Mouse (Mus musculus) macrophage (primary cell): ENCODE measurements at regions not wholly inside any gene's neighbourhood (a gene's known extent, or its start where the extent isn't known, plus 50 kb on each side); places are given as distances from the start of the nearest gene placed in this dataset.

Experiments used
- H3K27ac ChIP-seq: fragments of 350-480 bp; formaldehyde crosslinking; 2 replicates; pipeline ENCODE4 v1.9.0; 2021
- H3K36me3 ChIP-seq: fragments of 350-480 bp; formaldehyde crosslinking; 2 replicates; pipeline ENCODE4 v1.9.0; 2021; ENCODE audit errors: inconsistent target
- H3K4me3 ChIP-seq: fragments of 350-480 bp; formaldehyde crosslinking; 2 replicates; pipeline ENCODE4 v1.9.0; 2021; ENCODE audit errors: inconsistent target
- H3K79me2 ChIP-seq: fragments of 350-480 bp; formaldehyde crosslinking; 2 replicates; pipeline ENCODE4 v1.9.0; 2021; ENCODE audit errors: inconsistent target
- WGBS: methylation state at CpG from one replicate; pipeline ENCODE4 v1.1.7; 2026; ENCODE audit warnings: inconsistent platforms; ENCODE audit not compliant: missing documents; 5-methylcytosine and 5-hydroxymethylcytosine counted together

- no peaks in the 10 kb centered on the region for H3K79me2 ChIP-seq
- H3K27ac ChIP-seq = peak overlapping the region; percentile 61
- 78% methylated on average over 8 of the region's 8 CpGs for WGBS
- H3K4me3 ChIP-seq = no peak overlapping the region
- H3K36me3 ChIP-seq = no peaks in the 10 kb centered on the region
These were observed 144.6 kb upstream of the Jmjd1c start for GRCm38 (mm10) chr10:66951231-66951822.

DNA sequence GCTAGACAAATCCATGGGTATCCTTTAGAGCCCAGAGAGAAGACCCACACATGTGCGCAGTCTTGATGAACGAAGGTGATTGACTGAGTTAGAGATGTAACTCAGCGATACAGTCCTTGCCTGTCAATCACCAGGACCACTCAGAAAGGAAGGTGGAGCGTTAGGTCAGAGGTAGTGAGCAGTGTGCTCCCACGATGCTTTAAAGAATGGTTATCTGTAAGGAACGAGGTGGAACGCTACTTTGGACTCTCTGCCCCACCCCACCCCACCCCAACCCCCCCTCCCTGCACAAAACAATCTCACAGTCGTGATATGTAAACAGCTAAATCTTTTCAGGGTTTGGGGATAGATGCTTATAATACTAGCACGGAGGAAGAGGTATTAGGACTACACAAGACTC, 144.0 kb upstream of the Jmjd1c start:
- H3K27ac ChIP-seq = no peak overlapping the region
- 96% methylated on average over 5 of the region's 9 CpGs for WGBS

DNA sequence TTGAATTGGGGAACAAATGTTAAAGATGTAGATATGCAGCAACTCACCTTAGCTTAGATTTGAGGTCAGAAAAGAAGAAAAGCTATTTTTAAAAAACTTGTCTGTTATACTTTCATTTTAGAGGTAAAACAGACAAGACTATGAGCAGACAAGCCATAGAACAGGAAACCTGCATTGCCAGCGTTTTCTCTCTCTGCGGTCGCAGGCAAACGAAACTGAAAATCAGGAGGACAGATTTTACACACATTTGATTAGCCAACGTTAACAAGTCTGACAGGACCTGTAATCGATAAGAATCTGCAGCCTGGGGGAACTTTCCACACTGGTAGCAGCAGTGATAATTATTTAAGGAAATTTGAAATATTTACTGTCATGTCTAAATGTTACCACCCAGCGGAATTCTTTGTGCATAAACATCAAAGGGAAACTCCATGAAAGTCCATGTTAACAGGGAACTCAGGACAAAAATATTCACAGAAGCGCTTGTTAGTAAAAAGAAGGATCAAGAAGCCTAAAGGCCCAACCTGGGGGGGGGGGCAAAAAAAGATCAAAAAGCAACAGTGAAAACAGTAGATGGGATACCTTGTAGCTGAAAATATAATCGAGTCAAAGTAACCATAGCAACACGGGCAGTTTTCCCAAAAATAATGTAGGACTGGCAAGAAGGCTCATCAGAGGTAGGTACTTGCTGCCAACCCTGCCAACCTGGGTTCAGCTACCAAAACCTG, 142.5 kb upstream of the Jmjd1c start:
- H3K4me3 ChIP-seq = no peak overlapping the region; the same call in 1 of the 2 replicates
- peak overlapping the region; percentile 71 for H3K27ac ChIP-seq
- no peaks in the 10 kb centered on the region for H3K36me3 ChIP-seq
- no peaks in the 10 kb centered on the region for H3K79me2 ChIP-seq
- WGBS = 26% methylated on average over 10 of the region's 10 CpGs

More for the DNA sequence above, 144.0 kb upstream of the Jmjd1c start:
- H3K79me2 ChIP-seq = no peaks in the 10 kb centered on the region
- no peaks in the 10 kb centered on the region for H3K36me3 ChIP-seq
- no peak overlapping the region for H3K4me3 ChIP-seq

DNA sequence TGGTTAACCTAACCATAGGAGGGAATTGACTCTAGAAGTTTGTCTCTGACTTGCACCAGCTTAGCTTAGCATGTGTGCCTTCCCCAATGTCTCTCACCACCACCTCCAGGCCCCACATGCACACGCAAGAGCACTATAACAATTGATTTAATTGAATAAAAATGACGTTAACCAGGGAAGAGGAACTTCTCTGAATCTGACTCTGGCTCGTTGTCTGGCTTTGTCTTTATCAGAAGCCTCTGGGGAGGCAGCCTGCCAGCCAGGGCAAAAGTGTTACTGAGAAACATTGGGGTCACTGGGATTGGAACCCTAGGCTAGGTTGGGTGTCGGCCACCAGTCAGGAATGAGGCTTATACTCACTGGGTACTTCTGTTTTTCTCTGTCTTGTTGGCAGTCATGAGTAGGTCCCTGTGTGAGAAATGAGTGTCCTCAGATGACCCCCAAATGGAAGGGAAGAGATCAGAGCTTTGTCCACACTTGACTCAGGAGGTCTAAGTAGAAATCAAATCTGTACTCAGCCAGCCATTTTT, 141.9 kb upstream of the Jmjd1c start:
- 19% methylated on average over 4 of the region's 4 CpGs for WGBS

DNA sequence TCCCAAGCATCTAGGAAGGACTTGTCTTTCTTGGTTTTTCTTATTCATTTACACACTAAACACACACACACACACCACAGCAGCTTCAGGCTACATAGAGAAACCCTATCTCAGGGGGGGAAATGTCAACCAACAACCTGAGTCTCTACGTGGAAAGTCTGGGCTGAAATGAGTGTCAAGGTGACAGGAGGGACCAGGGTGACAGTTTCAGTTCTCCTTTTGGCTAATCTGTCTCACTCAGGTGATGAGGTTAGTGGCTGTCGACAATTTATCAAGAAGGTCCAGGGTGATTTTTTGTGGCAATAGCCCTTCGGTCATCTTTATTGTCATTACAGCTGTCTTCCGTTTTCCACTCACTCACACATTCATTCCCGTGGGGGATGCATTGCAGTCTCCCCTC, 140.5 kb upstream of the Jmjd1c start:
- 64% methylated on average over 5 of the region's 5 CpGs for WGBS

More for the DNA sequence above, 141.9 kb upstream of the Jmjd1c start:
- peak overlapping the region; percentile 71 for H3K27ac ChIP-seq
- H3K36me3 ChIP-seq = no peaks in the 10 kb centered on the region
- no peak overlapping the region for H3K4me3 ChIP-seq
- H3K79me2 ChIP-seq = no peaks in the 10 kb centered on the region

DNA sequence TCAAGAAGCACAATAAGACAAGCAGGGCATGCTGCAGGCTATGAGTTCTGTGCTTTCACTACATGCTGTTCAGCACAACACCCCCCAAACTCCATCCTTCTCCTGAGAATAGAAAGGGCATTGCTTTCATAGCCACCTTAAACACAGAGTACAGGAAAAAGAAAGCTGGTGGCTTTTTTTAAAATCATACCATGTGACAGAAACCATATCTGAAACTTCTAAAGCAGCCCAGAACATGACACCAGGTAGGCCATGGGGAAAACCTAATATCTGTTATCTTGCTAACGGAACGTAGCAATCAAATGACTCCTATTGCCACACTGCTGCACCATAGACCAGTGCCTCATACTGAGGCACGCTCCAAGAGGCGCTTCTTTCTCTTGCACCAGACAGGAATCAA, 139.3 kb upstream of the Jmjd1c start:
- H3K36me3 ChIP-seq = no peaks in the 10 kb centered on the region
- 100% methylated on average over 4 of the region's 4 CpGs for WGBS
- no peak overlapping the region for H3K4me3 ChIP-seq
- no peaks in the 10 kb centered on the region for H3K79me2 ChIP-seq
- H3K27ac ChIP-seq = no peak overlapping the region

More for the DNA sequence above, 140.5 kb upstream of the Jmjd1c start:
- Histone ChIP-seq H3K4me3 (no peak overlapping the region), H3K79me2 (no peaks in the 10 kb centered on the region), H3K27ac (no peak overlapping the region), H3K36me3 (no peaks in the 10 kb centered on the region)

- Histone ChIP-seq H3K4me3 (no peak overlapping the region), H3K79me2 (no peaks in the 10 kb centered on the region), H3K36me3 (no peaks in the 10 kb centered on the region), H3K27ac (no peak overlapping the region)
- WGBS = 82% methylated on average over 4 of the region's 4 CpGs
These were observed 138.6 kb upstream of the Jmjd1c start for GRCm38 (mm10) chr10:66957373-66957772.
